Mouse (Mus musculus): ENCODE results near the gene Bglap3. TPM values are rescaled to one million over a fixed set of nuclear protein-coding genes. Genes with fewer than 3 reads are reported as not detected.

Gene Bglap3
- polyA plus RNA-seq, 1 experiment from 2014 or later = not detected

- WGBS = under 1% methylated on average over 54 of the region's 54 CpGs
- H3K4me3 ChIP-seq (ENCODE audit: low read depth, low read length) = peak within 1 kb of the TSS; percentile 70
These were observed 37.5 kb upstream of the Bglap3 start, which contains the start of gene Pmf1 for GRCm38 (mm10) chr3:88409741-88410644. Gene Pmf1 (minus strand): TSS chr3:88410331.

GRCm38 (mm10) chr3:88408953-88409352 is 36.4 kb upstream of the Bglap3 start:
- H3K4me2 ChIP-seq (ENCODE audit: low read depth, severe bottlenecking) = peak overlapping the region; percentile 76
- no peak overlapping the region; the same call in 1 of the 2 replicates for H3K27ac ChIP-seq (replicated peaks; ENCODE audit: low read depth, low read length)
- peak overlapping the region; percentile 70 for H3K4me3 ChIP-seq (ENCODE audit: low read depth, low read length)
- H3K27me3 ChIP-seq (ENCODE audit: control insufficient read depth, insufficient read depth, low read length) = no peaks in the 10 kb centered on the region
- WGBS = 67% methylated on average over 5 of the region's 5 CpGs
- peaks cover 5% of the 10 kb centered on the region for H3K36me3 ChIP-seq (ENCODE audit: control insufficient read depth, insufficient read depth, low read length)
- no peaks in the 10 kb centered on the region for H3K9me3 ChIP-seq (ENCODE audit: control insufficient read depth, low read length)
- ATAC-seq (ENCODE audit: insufficient number of reproducible peaks, low FRiP score, low TSS enrichment, low read depth) = no peak
- H3K9ac ChIP-seq (ENCODE audit: low read length) = peak overlapping the region; percentile 94; the same call in 1 of the 2 replicates
- peaks cover 13% of the 10 kb centered on the region for H3K4me1 ChIP-seq (ENCODE audit: control insufficient read depth, insufficient read depth, low read length)
- no peak for DNase-seq (ENCODE audit: low spot score)

More at GRCm38 (mm10) chr3:88409741-88410644, 37.5 kb upstream of the Bglap3 start, which contains the start of gene Pmf1:
- Histone ChIP-seq H3K36me3 (ENCODE audit: control insufficient read depth, insufficient read depth, low read length) (peaks cover 5% of the 10 kb centered on the region), H3K9me3 (ENCODE audit: control insufficient read depth, low read length) (no peaks in the 10 kb centered on the region), H3K4me1 (ENCODE audit: control insufficient read depth, insufficient read depth, low read length) (peaks cover 13% of the 10 kb centered on the region), H3K9ac (ENCODE audit: low read length) (peak within 1 kb of the TSS; percentile 94), H3K27me3 (ENCODE audit: control insufficient read depth, insufficient read depth, low read length) (no peaks in the 10 kb centered on the region), H3K27ac (replicated peaks; ENCODE audit: low read depth, low read length) (peak within 1 kb of the TSS; percentile 86), H3K4me2 (ENCODE audit: low read depth, severe bottlenecking) (peak within 1 kb of the TSS; percentile 76)
- ATAC-seq (ENCODE audit: insufficient number of reproducible peaks, low FRiP score, low TSS enrichment, low read depth) (peak; percentile 90), DNase-seq (ENCODE audit: low spot score) (peak; percentile 93)

- no peaks in the 10 kb centered on the region for H3K27me3 ChIP-seq (ENCODE audit: control insufficient read depth, insufficient read depth, low read length)
- ATAC-seq (ENCODE audit: insufficient number of reproducible peaks, low FRiP score, low TSS enrichment, low read depth) (no peak), DNase-seq (ENCODE audit: low spot score) (no peak)
- H3K36me3 ChIP-seq (ENCODE audit: control insufficient read depth, insufficient read depth, low read length) = peaks cover 7% of the 10 kb centered on the region
- H3K27ac ChIP-seq (replicated peaks; ENCODE audit: low read depth, low read length) = no peak overlapping the region
- H3K4me3 ChIP-seq (ENCODE audit: low read depth, low read length) = no peak overlapping the region
- 63% methylated on average over 7 of the region's 7 CpGs for WGBS
- peaks cover 13% of the 10 kb centered on the region for H3K4me1 ChIP-seq (ENCODE audit: control insufficient read depth, insufficient read depth, low read length)
- no peaks in the 10 kb centered on the region for H3K9me3 ChIP-seq (ENCODE audit: control insufficient read depth, low read length)
- no peak overlapping the region for H3K4me2 ChIP-seq (ENCODE audit: low read depth, severe bottlenecking)
- no peak overlapping the region; the same call in 1 of the 2 replicates for H3K9ac ChIP-seq (ENCODE audit: low read length)
These were observed 35.0 kb upstream of the Bglap3 start for GRCm38 (mm10) chr3:88407529-88407928.

GRCm38 (mm10) chr3:88407090-88407489 is 34.5 kb upstream of the Bglap3 start:
- no peak overlapping the region for H3K4me3 ChIP-seq (ENCODE audit: low read depth, low read length)
- no peak overlapping the region for H3K4me2 ChIP-seq (ENCODE audit: low read depth, severe bottlenecking)
- ATAC-seq (ENCODE audit: insufficient number of reproducible peaks, low FRiP score, low TSS enrichment, low read depth) (no peak), DNase-seq (ENCODE audit: low spot score) (peak; percentile 80)
- peaks cover 13% of the 10 kb centered on the region for H3K4me1 ChIP-seq (ENCODE audit: control insufficient read depth, insufficient read depth, low read length)
- H3K9ac ChIP-seq (ENCODE audit: low read length) = no peak overlapping the region
- no peaks in the 10 kb centered on the region for H3K9me3 ChIP-seq (ENCODE audit: control insufficient read depth, low read length)
- no peak overlapping the region for H3K27ac ChIP-seq (replicated peaks; ENCODE audit: low read depth, low read length)
- H3K27me3 ChIP-seq (ENCODE audit: control insufficient read depth, insufficient read depth, low read length) = no peaks in the 10 kb centered on the region
- H3K36me3 ChIP-seq (ENCODE audit: control insufficient read depth, insufficient read depth, low read length) = peaks cover 7% of the 10 kb centered on the region
- WGBS = 4% methylated on average over 2 of the region's 2 CpGs

- H3K4me1 ChIP-seq (ENCODE audit: control insufficient read depth, insufficient read depth, low read length) = peaks cover 5% of the 10 kb centered on the region
- H3K36me3 ChIP-seq (ENCODE audit: control insufficient read depth, insufficient read depth, low read length) = peaks cover 3% of the 10 kb centered on the region
- H3K27me3 ChIP-seq (ENCODE audit: control insufficient read depth, insufficient read depth, low read length) = no peaks in the 10 kb centered on the region
- no peak overlapping the region for H3K4me2 ChIP-seq (ENCODE audit: low read depth, severe bottlenecking)
- DNase-seq (ENCODE audit: low spot score) = no peak
- no peak for ATAC-seq (ENCODE audit: insufficient number of reproducible peaks, low FRiP score, low TSS enrichment, low read depth)
- H3K9ac ChIP-seq (ENCODE audit: low read length) = no peak overlapping the region
- H3K9me3 ChIP-seq (ENCODE audit: control insufficient read depth, low read length) = no peaks in the 10 kb centered on the region
- H3K4me3 ChIP-seq (ENCODE audit: low read depth, low read length) = no peak overlapping the region
- WGBS = 94% methylated on average over 10 of the region's 10 CpGs
- H3K27ac ChIP-seq (replicated peaks; ENCODE audit: low read depth, low read length) = no peak overlapping the region
These were observed 31.1 kb upstream of the Bglap3 start for GRCm38 (mm10) chr3:88403522-88404230.

- 80% methylated on average over 2 of the region's 2 CpGs for WGBS
- H3K27ac ChIP-seq (replicated peaks; ENCODE audit: low read depth, low read length) = no peak overlapping the region
- no peak overlapping the region for H3K9ac ChIP-seq (ENCODE audit: low read length)
- H3K36me3 ChIP-seq (ENCODE audit: control insufficient read depth, insufficient read depth, low read length) = peaks cover 4% of the 10 kb centered on the region
- no peak overlapping the region for H3K4me2 ChIP-seq (ENCODE audit: low read depth, severe bottlenecking)
- H3K4me1 ChIP-seq (ENCODE audit: control insufficient read depth, insufficient read depth, low read length) = no peaks in the 10 kb centered on the region
- H3K4me3 ChIP-seq (ENCODE audit: low read depth, low read length) = no peak overlapping the region
- ATAC-seq (ENCODE audit: insufficient number of reproducible peaks, low FRiP score, low TSS enrichment, low read depth) (no peak), DNase-seq (ENCODE audit: low spot score) (no peak)
- H3K27me3 ChIP-seq (ENCODE audit: control insufficient read depth, insufficient read depth, low read length) = no peaks in the 10 kb centered on the region
- no peaks in the 10 kb centered on the region for H3K9me3 ChIP-seq (ENCODE audit: control insufficient read depth, low read length)
These were observed 26.1 kb upstream of the Bglap3 start for GRCm38 (mm10) chr3:88398666-88399065.

GRCm38 (mm10) chr3:88395742-88396141 is 23.2 kb upstream of the Bglap3 start:
- no peaks in the 10 kb centered on the region for H3K4me1 ChIP-seq (ENCODE audit: control insufficient read depth, insufficient read depth, low read length)
- DNase-seq (ENCODE audit: low spot score) = no peak
- H3K36me3 ChIP-seq (ENCODE audit: control insufficient read depth, insufficient read depth, low read length) = peaks cover 4% of the 10 kb centered on the region
- no peaks in the 10 kb centered on the region for H3K9me3 ChIP-seq (ENCODE audit: control insufficient read depth, low read length)
- no peaks in the 10 kb centered on the region for H3K27me3 ChIP-seq (ENCODE audit: control insufficient read depth, insufficient read depth, low read length)
- H3K4me2 ChIP-seq (ENCODE audit: low read depth, severe bottlenecking) = no peak overlapping the region
- 87% methylated on average over 8 of the region's 8 CpGs for WGBS
- ATAC-seq (ENCODE audit: insufficient number of reproducible peaks, low FRiP score, low TSS enrichment, low read depth) = no peak
- H3K9ac ChIP-seq (ENCODE audit: low read length) = no peak overlapping the region
- no peak overlapping the region for H3K4me3 ChIP-seq (ENCODE audit: low read depth, low read length)
- no peak overlapping the region for H3K27ac ChIP-seq (replicated peaks; ENCODE audit: low read depth, low read length)

GRCm38 (mm10) chr3:88395288-88395687 is 22.7 kb upstream of the Bglap3 start:
- DNase-seq (ENCODE audit: low spot score) = no peak
- no peaks in the 10 kb centered on the region for H3K4me1 ChIP-seq (ENCODE audit: control insufficient read depth, insufficient read depth, low read length)
- no peaks in the 10 kb centered on the region for H3K9me3 ChIP-seq (ENCODE audit: control insufficient read depth, low read length)

More at GRCm38 (mm10) chr3:88395288-88395687, 22.7 kb upstream of the Bglap3 start:
- no peak overlapping the region for H3K9ac ChIP-seq (ENCODE audit: low read length)
- H3K4me2 ChIP-seq (ENCODE audit: low read depth, severe bottlenecking) = no peak overlapping the region
- 94% methylated on average over 6 of the region's 6 CpGs for WGBS
- peaks cover 4% of the 10 kb centered on the region for H3K36me3 ChIP-seq (ENCODE audit: control insufficient read depth, insufficient read depth, low read length)
- H3K27me3 ChIP-seq (ENCODE audit: control insufficient read depth, insufficient read depth, low read length) = no peaks in the 10 kb centered on the region
- ATAC-seq (ENCODE audit: insufficient number of reproducible peaks, low FRiP score, low TSS enrichment, low read depth) = no peak
- H3K27ac ChIP-seq (replicated peaks; ENCODE audit: low read depth, low read length) = no peak overlapping the region
- no peak overlapping the region for H3K4me3 ChIP-seq (ENCODE audit: low read depth, low read length)
